Mouse (Mus musculus) intestine, embryonic 16.5 days (tissue): ENCODE data around the gene Foxj2. TPM values are rescaled to one million over a fixed set of nuclear protein-coding genes. Genes with fewer than 3 reads are reported as not detected.
A peak's percentile ranks its signal among the peaks of the same experiment; 100 is the strongest.

ENCODE experiments used
- ATAC-seq: fragments of 200-750 bp; cut with Nextera tagmentation; 2 replicates; pipeline ENCODE4 v1.8.0; 2017; ENCODE audit warnings: moderate TSS enrichment, moderate library complexity
- H3K27ac ChIP-seq: fragments of 300-500 bp; sonication (generic); 2 replicates; pipeline ENCODE4 v1.5.1; 2014; ENCODE audit warnings: mild to moderate bottlenecking, low read length
- H3K27me3 ChIP-seq: fragments of 300-500 bp; sonication (generic); replicated peaks from 2 replicates; pipeline ENCODE4 v1.6.1; 2014; ENCODE audit warnings: low read length, control low read depth, mixed read lengths; ENCODE audit not compliant: control insufficient read depth, insufficient read depth
- H3K36me3 ChIP-seq: fragments of 300-500 bp; sonication (generic); 2 replicates; pipeline ENCODE4 v1.6.1; 2014; ENCODE audit warnings: low read length, control low read depth; ENCODE audit not compliant: control insufficient read depth, insufficient read depth
- H3K4me1 ChIP-seq: fragments of 300-500 bp; sonication (generic); 2 replicates; pipeline ENCODE4 v1.6.1; 2014; ENCODE audit warnings: low read length, control low read depth, mixed read lengths; ENCODE audit not compliant: control insufficient read depth, insufficient read depth
- H3K4me2 ChIP-seq: fragments of 300-500 bp; sonication (generic); 2 replicates; pipeline ENCODE4 v1.6.1; 2014; ENCODE audit warnings: low read depth, low read length, control low read depth
- H3K4me3 ChIP-seq: fragments of 300-500 bp; sonication (generic); 2 replicates; pipeline ENCODE4 v1.5.1; 2014; ENCODE audit warnings: mild to moderate bottlenecking, low read length
- H3K9ac ChIP-seq: fragments of 300-500 bp; sonication (generic); 2 replicates; pipeline ENCODE4 v1.6.1; 2014; ENCODE audit warnings: low read depth, low read length
- H3K9me3 ChIP-seq: fragments of 300-500 bp; sonication (generic); 2 replicates; pipeline ENCODE4 v1.6.1; 2016; ENCODE audit warnings: low read length, control low read depth; ENCODE audit not compliant: control insufficient read depth
- WGBS: fragments of 180-500 bp; shearing (Covaris S2); extraction: QIAGEN DNeasy Blood & Tissue Kit; methylation state at CpG from one replicate; pipeline ENCODE4 v1.1.7; 2014; 5-methylcytosine and 5-hydroxymethylcytosine counted together
- polyA plus RNA-seq: library from polyadenylated mRNA; unstranded; fragments of >200 nt; fragmentation: Nextera tagmentation; extraction: Ambion mirVana; gene quantifications from 2 replicates; pipeline ENCODE4 v1.2.1, GENCODE M21; 2015

Foxj2 gene
- 3.3 and 3.4 TPM in 2 replicates for polyA plus RNA-seq

DNA sequence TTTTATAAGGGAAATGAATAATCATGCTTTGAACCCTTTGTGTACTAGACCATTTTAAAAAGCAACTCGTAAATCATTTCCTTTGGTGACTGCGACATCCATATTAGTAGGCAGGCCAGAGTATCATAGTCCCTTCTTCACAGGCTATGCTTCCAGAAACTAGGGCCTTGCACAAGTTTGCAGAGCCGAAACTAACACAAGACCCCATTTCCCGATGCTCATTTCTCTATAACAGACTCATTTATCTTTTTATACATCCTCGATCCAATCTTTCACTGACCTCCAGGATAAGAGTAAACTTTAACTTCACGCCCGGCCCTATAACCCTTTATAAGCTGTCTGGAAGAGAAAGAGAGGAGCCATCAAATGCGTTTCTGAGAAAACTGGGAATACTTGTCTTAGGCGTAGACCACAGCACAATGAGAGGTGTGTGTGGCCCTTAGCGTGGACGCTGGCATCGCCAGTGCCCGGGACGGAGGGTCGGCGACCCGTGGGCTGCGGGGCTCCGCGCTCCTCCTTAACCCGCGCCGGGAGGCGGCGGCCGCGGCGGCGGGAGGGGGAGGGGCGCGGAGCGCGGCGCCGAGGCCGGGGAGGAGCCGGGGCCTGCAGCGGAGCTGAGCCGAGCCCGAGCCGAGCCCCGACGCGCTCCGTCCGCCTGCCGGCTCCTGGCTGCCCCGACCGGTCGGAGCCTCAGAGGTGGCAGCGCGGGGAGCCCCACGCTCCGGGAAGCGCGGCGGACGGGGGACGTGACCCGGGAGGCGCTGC is at the start of gene Foxj2:
Gene Foxj2, plus strand, starts transcription at position 609 of the 765 bp plus-strand sequence.
- ATAC-seq: peak; percentile 90
- no peaks in the 10 kb centered on the region for H3K27me3 ChIP-seq
- H3K4me1 ChIP-seq: peaks cover 22% of the 10 kb centered on the region
- H3K9ac ChIP-seq: peak within 1 kb of the TSS; percentile 94
- H3K36me3 ChIP-seq: no peaks in the 10 kb centered on the region
- peak within 1 kb of the TSS; percentile 67 for H3K4me2 ChIP-seq
- peak within 1 kb of the TSS; percentile 83 for H3K4me3 ChIP-seq
- WGBS: under 1% methylated on average over 44 of the region's 61 CpGs
- no peaks in the 10 kb centered on the region for H3K9me3 ChIP-seq
- H3K27ac ChIP-seq: peak within 1 kb of the TSS; percentile 77

DNA sequence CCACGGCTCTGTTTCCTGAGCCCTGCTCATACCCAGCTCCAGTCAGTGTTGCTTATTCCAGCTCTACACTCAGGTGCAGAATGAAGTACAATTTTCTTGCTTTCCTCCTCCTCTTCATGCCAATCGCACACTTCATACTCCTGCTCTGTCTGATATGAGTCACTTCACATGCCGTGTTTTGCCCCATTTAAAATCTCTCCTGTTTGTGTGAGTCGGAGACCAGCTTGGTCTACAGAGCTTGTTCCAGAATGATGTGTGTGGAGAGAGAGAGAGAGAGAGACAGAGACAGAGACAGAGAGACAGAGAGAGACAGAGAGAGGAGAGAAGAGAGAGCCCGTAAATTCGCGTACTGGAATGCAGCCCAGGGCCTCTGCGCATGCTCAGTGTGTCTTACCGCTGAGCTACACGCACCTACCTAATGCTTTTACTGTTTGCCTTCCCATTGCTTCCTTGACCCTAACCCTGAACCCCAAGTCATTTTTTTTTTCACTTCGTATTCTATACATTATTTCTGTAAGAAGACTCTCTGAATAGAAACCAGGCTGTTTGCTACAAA is 48.9 kb upstream of the Foxj2 start:
- WGBS: 88% methylated on average over 11 of the region's 11 CpGs
- Histone ChIP-seq H3K27me3 (no peaks in the 10 kb centered on the region), H3K9ac (no peak overlapping the region), H3K4me2 (no peak overlapping the region), H3K36me3 (no peaks in the 10 kb centered on the region), H3K27ac (no peak overlapping the region), H3K4me1 (no peaks in the 10 kb centered on the region; the same call in 1 of the 2 replicates), H3K9me3 (no peaks in the 10 kb centered on the region), H3K4me3 (no peak overlapping the region)
- no peak for ATAC-seq

GRCm38 (mm10) chr6:122772701-122773100 is 47.0 kb upstream of the Foxj2 start:
- WGBS: 36% methylated on average over 6 of the region's 6 CpGs
- H3K4me3 ChIP-seq: no peak overlapping the region
- no peak overlapping the region for H3K4me2 ChIP-seq
- no peaks in the 10 kb centered on the region for H3K9me3 ChIP-seq
- H3K4me1 ChIP-seq: no peaks in the 10 kb centered on the region; the same call in none of the 2 replicates
- no peaks in the 10 kb centered on the region for H3K36me3 ChIP-seq
- H3K27me3 ChIP-seq: no peaks in the 10 kb centered on the region
- no peak overlapping the region for H3K27ac ChIP-seq
- no peak overlapping the region for H3K9ac ChIP-seq
- 0 out of 2 replicates have a peak, but pooled peaks have one; percentile 31 for ATAC-seq

DNA sequence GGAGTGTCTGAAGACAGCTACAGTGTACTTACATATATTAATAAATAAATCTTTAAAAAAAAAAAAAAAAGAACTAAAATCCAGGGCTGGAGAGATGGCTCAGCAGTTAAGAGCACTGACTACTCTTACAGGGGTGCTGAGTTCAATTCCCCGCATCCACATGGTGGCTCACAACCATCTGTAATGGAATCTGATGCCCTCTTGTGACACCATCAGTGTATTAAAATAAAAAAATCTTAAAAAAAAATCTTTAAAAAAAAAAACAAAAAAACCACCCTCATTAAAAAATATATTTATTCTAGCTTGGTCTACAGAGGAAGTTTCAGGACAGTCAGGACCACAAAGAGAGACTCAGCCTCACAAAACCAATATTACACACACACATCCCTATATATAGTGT is 45.4 kb upstream of the Foxj2 start:
- Histone ChIP-seq H3K4me3 (no peak overlapping the region), H3K4me2 (no peak overlapping the region), H3K27ac (no peak overlapping the region), H3K9me3 (no peaks in the 10 kb centered on the region), H3K36me3 (no peaks in the 10 kb centered on the region), H3K4me1 (no peaks in the 10 kb centered on the region; the same call in none of the 2 replicates), H3K9ac (no peak overlapping the region), H3K27me3 (no peaks in the 10 kb centered on the region)
- ATAC-seq: no peak
- 100% methylated on average over 1 of the region's 1 CpGs for WGBS

GRCm38 (mm10) chr6:122776040-122776439 is 43.7 kb upstream of the Foxj2 start:
- H3K36me3 ChIP-seq: no peaks in the 10 kb centered on the region
- H3K4me2 ChIP-seq: no peak overlapping the region
- no peak for ATAC-seq
- H3K4me3 ChIP-seq: no peak overlapping the region
- no peak overlapping the region for H3K27ac ChIP-seq
- H3K9me3 ChIP-seq: no peaks in the 10 kb centered on the region
- no peak overlapping the region for H3K9ac ChIP-seq
- peaks cover 5% of the 10 kb centered on the region; the same call in 1 of the 2 replicates for H3K4me1 ChIP-seq
- WGBS: 82% methylated on average over 7 of the region's 7 CpGs
- no peaks in the 10 kb centered on the region for H3K27me3 ChIP-seq

DNA sequence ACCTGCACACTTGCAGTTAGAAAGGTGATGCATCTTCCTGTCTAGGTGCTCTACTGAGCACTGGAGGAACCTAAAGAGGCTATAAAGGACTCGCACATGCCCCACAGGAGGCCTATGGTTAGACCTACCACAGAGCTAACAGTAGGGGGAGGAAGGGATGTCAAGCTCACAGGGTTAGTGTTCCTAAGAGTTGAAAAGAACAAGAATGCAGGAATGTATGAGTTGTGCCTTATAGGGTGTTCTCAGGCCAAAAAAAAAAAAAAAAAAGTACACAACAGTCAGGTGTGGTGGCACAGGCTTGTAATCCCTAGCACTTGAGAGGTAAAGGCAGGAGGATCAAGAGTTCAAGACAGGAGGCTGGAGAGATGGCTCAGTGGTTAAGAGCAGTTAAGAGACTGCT is 39.8 kb upstream of the Foxj2 start:
- Histone ChIP-seq H3K4me1 (peaks cover 5% of the 10 kb centered on the region; the same call in 1 of the 2 replicates), H3K4me2 (no peak overlapping the region), H3K9me3 (no peaks in the 10 kb centered on the region), H3K27ac (no peak overlapping the region), H3K27me3 (no peaks in the 10 kb centered on the region), H3K4me3 (no peak overlapping the region), H3K36me3 (no peaks in the 10 kb centered on the region), H3K9ac (no peak overlapping the region)
- ATAC-seq: no peak
- 50% methylated on average over 1 of the region's 1 CpGs for whole genome bisulfite sequencing

DNA sequence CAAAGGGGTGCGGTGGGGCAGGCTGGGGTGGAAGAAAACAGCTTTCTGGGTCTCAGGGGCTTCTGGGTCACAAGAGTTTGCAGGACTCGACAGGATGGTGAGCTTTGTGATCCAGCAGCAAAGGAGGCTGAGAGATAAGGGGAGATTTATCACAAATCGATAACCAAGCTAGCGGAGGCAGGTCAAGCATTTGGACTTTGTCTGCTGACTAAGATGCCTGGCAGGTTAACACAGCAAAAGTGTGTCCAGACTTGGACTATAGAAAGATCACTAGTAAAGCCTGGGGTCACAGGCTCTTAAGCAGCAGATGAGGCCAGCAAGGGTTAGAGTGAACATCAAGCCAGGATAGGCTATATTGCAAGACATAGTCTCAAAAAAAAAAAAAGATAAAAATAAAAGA is 38.5 kb upstream of the Foxj2 start:
- Histone ChIP-seq H3K4me1 (peaks cover 5% of the 10 kb centered on the region; the same call in 1 of the 2 replicates), H3K4me3 (no peak overlapping the region), H3K27ac (no peak overlapping the region), H3K9me3 (no peaks in the 10 kb centered on the region), H3K27me3 (no peaks in the 10 kb centered on the region), H3K36me3 (no peaks in the 10 kb centered on the region), H3K9ac (no peak overlapping the region), H3K4me2 (no peak overlapping the region)
- 54% methylated on average over 4 of the region's 4 CpGs for WGBS
- peak; percentile 39 for ATAC-seq

- Histone ChIP-seq H3K4me1 (peaks cover 5% of the 10 kb centered on the region; the same call in 1 of the 2 replicates), H3K36me3 (no peaks in the 10 kb centered on the region), H3K9ac (no peak overlapping the region), H3K4me3 (no peak overlapping the region), H3K9me3 (no peaks in the 10 kb centered on the region), H3K27me3 (no peaks in the 10 kb centered on the region), H3K27ac (no peak overlapping the region), H3K4me2 (no peak overlapping the region)
- WGBS: 41% methylated on average over 3 of the region's 3 CpGs
- ATAC-seq: no peak
Measured at GRCm38 (mm10) chr6:122782164-122782563, 37.5 kb upstream of the Foxj2 start.

DNA sequence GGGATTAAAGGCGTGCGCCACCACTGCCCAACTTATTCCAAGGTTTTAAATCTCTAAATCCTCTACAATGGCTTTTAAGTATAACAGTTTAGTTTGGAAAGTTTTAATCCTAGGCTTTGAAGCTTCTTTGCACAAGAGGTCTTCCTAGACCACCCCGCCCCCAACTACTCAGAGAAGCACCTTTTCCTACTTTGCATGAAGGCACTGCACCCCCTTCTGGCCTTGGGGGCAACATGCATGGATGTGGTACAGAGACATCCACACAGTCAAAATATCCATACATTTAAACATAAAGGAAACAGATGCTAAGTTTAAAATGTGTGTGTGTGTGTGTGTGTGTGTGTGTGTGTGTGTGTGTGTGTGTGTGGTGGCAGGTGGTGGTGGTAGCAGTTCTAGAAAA is 34.8 kb upstream of the Foxj2 start:
- H3K4me1 ChIP-seq: peaks cover 5% of the 10 kb centered on the region; the same call in 1 of the 2 replicates
- H3K9me3 ChIP-seq: no peaks in the 10 kb centered on the region
- no peak overlapping the region for H3K9ac ChIP-seq
- no peak for ATAC-seq
- H3K27ac ChIP-seq: no peak overlapping the region
- H3K27me3 ChIP-seq: no peaks in the 10 kb centered on the region
- WGBS: 97% methylated on average over 3 of the region's 3 CpGs
- H3K4me2 ChIP-seq: no peak overlapping the region
- H3K4me3 ChIP-seq: no peak overlapping the region
- H3K36me3 ChIP-seq: no peaks in the 10 kb centered on the region
